Mouse (Mus musculus) kidney, postnatal 14 days (tissue): ENCODE results near the gene Tex33.

Experiments
- DNase-seq: peaks from one replicate; pipeline ENCODE4 v3.0.0; 2022; ENCODE audit warnings: mixed read lengths

Tex33 gene

GRCm38 (mm10) chr15:78395478-78395962, at the start of gene Tex33:
Gene Tex33, minus strand, starts transcription at chr15:78395912.
- DNase-seq = peak; percentile 40

- DNase-seq = no peak
These were observed 48.1 kb upstream of the Tex33 start for GRCm38 (mm10) chr15:78443857-78444256.

- DNase-seq = no peak
These were observed 46.5 kb upstream of the Tex33 start for GRCm38 (mm10) chr15:78442231-78442630.

GRCm38 (mm10) chr15:78438973-78439372, 43.3 kb upstream of the Tex33 start:
- DNase-seq = no peak

GRCm38 (mm10) chr15:78438505-78438904, 42.8 kb upstream of the Tex33 start:
- no peak for DNase-seq

- DNase-seq = no peak
These were observed 42.3 kb upstream of the Tex33 start for GRCm38 (mm10) chr15:78438018-78438394.

GRCm38 (mm10) chr15:78437237-78438017, 41.7 kb upstream of the Tex33 start:
- peak; percentile 42 for DNase-seq

- peak; percentile 88 for DNase-seq
These were observed 40.9 kb upstream of the Tex33 start for GRCm38 (mm10) chr15:78436380-78437192.

GRCm38 (mm10) chr15:78435681-78436080, 40.0 kb upstream of the Tex33 start:
- no peak for DNase-seq

- DNase-seq = peak; percentile 43
These were observed 39.3 kb upstream of the Tex33 start for GRCm38 (mm10) chr15:78434896-78435520.

- DNase-seq = peak; percentile 77
These were observed 35.9 kb upstream of the Tex33 start for GRCm38 (mm10) chr15:78431541-78432121.

- no peak for DNase-seq
These were observed 35.2 kb upstream of the Tex33 start for GRCm38 (mm10) chr15:78430874-78431273.

- DNase-seq = peak; percentile 74
These were observed 34.3 kb upstream of the Tex33 start for GRCm38 (mm10) chr15:78429871-78430622.

- no peak for DNase-seq
These were observed 33.4 kb upstream of the Tex33 start for GRCm38 (mm10) chr15:78429139-78429459.

GRCm38 (mm10) chr15:78428391-78429138, 32.9 kb upstream of the Tex33 start, which contains the start of gene Kctd17:
Gene Kctd17, plus strand, starts transcription at chr15:78428564.
- peak; percentile 86 for DNase-seq

GRCm38 (mm10) chr15:78425230-78425629, 29.5 kb upstream of the Tex33 start:
- DNase-seq = no peak

- DNase-seq = peak; percentile 75
These were observed 28.8 kb upstream of the Tex33 start for GRCm38 (mm10) chr15:78424507-78424906.

GRCm38 (mm10) chr15:78422046-78422956, 26.6 kb upstream of the Tex33 start:
- DNase-seq = peak; percentile 85

GRCm38 (mm10) chr15:78420395-78420794, 24.7 kb upstream of the Tex33 start:
- DNase-seq = no peak

GRCm38 (mm10) chr15:78416937-78417336, 21.2 kb upstream of the Tex33 start:
- peak; percentile 92 for DNase-seq
